Mouse (Mus musculus): ENCODE measurements around the gene Ppan. TPM values are rescaled to one million over a fixed set of nuclear protein-coding genes. Genes with fewer than 3 reads are reported as not detected.
A peak's percentile ranks its signal among the peaks of the same experiment; 100 is the strongest.

Ppan gene
- total and polyA plus RNA-seq, 2 experiments from 2014 or later, result 36.8 to 45.4 TPM

- WGBS, result 9% methylated on average over 4 of the region's 4 CpGs
- no peak overlapping the region for H3K27ac ChIP-seq
- H3K9me3 ChIP-seq (ENCODE audit: low read length), result no peaks in the 10 kb centered on the region
- no peak overlapping the region for H3K4me2 ChIP-seq (ENCODE audit: low read depth, low read length)
- no peaks in the 10 kb centered on the region for H3K27me3 ChIP-seq (ENCODE audit: insufficient read depth, low read length)
- H3K4me3 ChIP-seq (ENCODE audit: low read length), result no peak overlapping the region
- H3K9ac ChIP-seq (replicated peaks; ENCODE audit: low read length), result no peak overlapping the region
- H3K36me3 ChIP-seq (ENCODE audit: insufficient read depth, low read length), result no peaks in the 10 kb centered on the region
- TF ChIP-seq CTCF (IDR thresholded peaks at IDR 0.05; ENCODE audit: low read depth), result peak; percentile 66
- ATAC-seq (0 out of 2 replicates have a peak, but pooled peaks have one; percentile 10), DNase-seq (ENCODE audit: low spot score) (peak; percentile 70)
- H3K4me1 ChIP-seq (ENCODE audit: insufficient read depth, low read length), result no peaks in the 10 kb centered on the region
These were observed 26.2 kb upstream of the Ppan start for GRCm38 (mm10) chr9:20861821-20862220.

- no peak overlapping the region for H3K4me3 ChIP-seq (ENCODE audit: low read length)
- DNase-seq (ENCODE audit: low spot score) (no peak), ATAC-seq (no peak)
- H3K27me3 ChIP-seq (ENCODE audit: insufficient read depth, low read length), result no peaks in the 10 kb centered on the region
- H3K36me3 ChIP-seq (ENCODE audit: insufficient read depth, low read length), result no peaks in the 10 kb centered on the region
- 65% methylated on average over 4 of the region's 4 CpGs for WGBS
- H3K4me2 ChIP-seq (ENCODE audit: low read depth, low read length), result no peak overlapping the region
- TF ChIP-seq CTCF (IDR thresholded peaks at IDR 0.05; ENCODE audit: low read depth), result no peak
- H3K9me3 ChIP-seq (ENCODE audit: low read length), result no peaks in the 10 kb centered on the region
- H3K4me1 ChIP-seq (ENCODE audit: insufficient read depth, low read length), result no peaks in the 10 kb centered on the region
- H3K9ac ChIP-seq (replicated peaks; ENCODE audit: low read length), result no peak overlapping the region
- no peak overlapping the region for H3K27ac ChIP-seq
These were observed 25.8 kb upstream of the Ppan start for GRCm38 (mm10) chr9:20862225-20862624.

DNA sequence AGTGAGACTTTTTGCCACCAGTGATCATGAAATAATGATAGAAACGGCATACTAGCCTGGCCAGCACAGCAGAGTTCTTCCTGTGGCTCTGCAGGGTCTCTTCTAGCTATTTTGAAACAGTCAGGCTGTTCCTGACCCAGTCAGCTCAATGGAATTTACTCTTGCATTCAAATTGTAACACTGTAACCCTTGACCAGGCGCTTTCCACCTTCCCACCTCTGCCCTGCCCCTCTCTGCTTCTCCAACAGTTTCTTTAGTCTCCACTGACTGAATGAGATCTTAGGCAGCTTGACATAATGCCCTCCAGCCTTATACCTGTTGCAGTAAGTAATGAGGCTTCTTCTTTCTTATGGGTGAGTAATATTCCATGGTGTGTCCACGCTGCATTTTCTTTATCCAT lies 21.1 kb upstream of the Ppan start:
- DNase-seq (ENCODE audit: low spot score) (no peak), ATAC-seq (no peak)
- no peaks in the 10 kb centered on the region for H3K36me3 ChIP-seq (ENCODE audit: insufficient read depth, low read length)
- H3K4me3 ChIP-seq (ENCODE audit: low read length), result no peak overlapping the region
- TF ChIP-seq CTCF (IDR thresholded peaks at IDR 0.05; ENCODE audit: low read depth), result no peak
- H3K27me3 ChIP-seq (ENCODE audit: insufficient read depth, low read length), result no peaks in the 10 kb centered on the region
- H3K4me1 ChIP-seq (ENCODE audit: insufficient read depth, low read length), result no peaks in the 10 kb centered on the region
- H3K4me2 ChIP-seq (ENCODE audit: low read depth, low read length), result no peak overlapping the region
- WGBS, result 59% methylated on average over 3 of the region's 3 CpGs
- no peak overlapping the region for H3K27ac ChIP-seq
- H3K9ac ChIP-seq (replicated peaks; ENCODE audit: low read length), result no peak overlapping the region
- H3K9me3 ChIP-seq (ENCODE audit: low read length), result no peaks in the 10 kb centered on the region

DNA sequence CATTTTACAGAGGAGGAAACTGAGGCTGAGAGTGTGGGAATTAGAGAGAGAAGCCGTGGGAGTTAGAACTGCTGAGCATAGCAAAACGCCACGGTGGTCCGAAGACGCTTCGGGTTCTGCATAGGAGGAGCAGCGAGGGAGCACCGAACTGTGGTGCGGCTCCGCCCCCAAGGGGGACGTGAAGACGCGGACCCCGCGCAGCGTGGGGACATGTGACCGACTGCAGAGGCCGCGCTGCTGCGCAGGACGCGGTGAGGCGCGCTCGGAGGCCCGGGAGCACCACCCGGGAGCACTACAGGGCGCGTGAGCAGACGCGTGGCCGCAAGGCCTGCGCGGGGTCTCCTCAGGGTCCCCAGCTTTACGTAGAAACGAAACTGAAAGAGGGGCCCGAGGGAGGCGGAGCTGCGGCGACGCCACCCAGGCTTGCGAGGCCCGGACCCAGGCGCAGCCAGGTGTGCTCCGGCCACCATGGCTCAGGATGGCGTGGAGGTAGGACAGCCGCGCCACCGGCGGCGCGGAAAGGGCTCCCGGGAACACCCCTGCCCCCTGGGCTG lies 19.4 kb upstream of the Ppan start, which contains the start of gene A230050P20Rik:
Gene A230050P20Rik (plus strand): TSS at position 195 of the 554 bp plus-strand sequence.
- Histone ChIP-seq H3K4me3 (ENCODE audit: low read length) (peak within 1 kb of the TSS; percentile 41), H3K27ac (no peak within 1 kb of the TSS), H3K36me3 (ENCODE audit: insufficient read depth, low read length) (no peaks in the 10 kb centered on the region), H3K9me3 (ENCODE audit: low read length) (no peaks in the 10 kb centered on the region), H3K27me3 (ENCODE audit: insufficient read depth, low read length) (no peaks in the 10 kb centered on the region), H3K4me2 (ENCODE audit: low read depth, low read length) (peak within 1 kb of the TSS; percentile 63), H3K4me1 (ENCODE audit: insufficient read depth, low read length) (no peaks in the 10 kb centered on the region), H3K9ac (replicated peaks; ENCODE audit: low read length) (peak within 1 kb of the TSS; percentile 52)
- ATAC-seq, result peak; percentile 81
- DNase-seq (ENCODE audit: low spot score), result peak; percentile 76
- TF ChIP-seq CTCF (IDR thresholded peaks at IDR 0.05; ENCODE audit: low read depth), result no peak
- 9% methylated on average over 53 of the region's 53 CpGs for WGBS

GRCm38 (mm10) chr9:20869246-20869645 lies 18.7 kb upstream of the Ppan start:
- TF ChIP-seq CTCF (IDR thresholded peaks at IDR 0.05; ENCODE audit: low read depth), result no peak
- H3K27ac ChIP-seq, result no peak overlapping the region
- no peaks in the 10 kb centered on the region for H3K27me3 ChIP-seq (ENCODE audit: insufficient read depth, low read length)
- DNase-seq (ENCODE audit: low spot score) (no peak), ATAC-seq (no peak)
- peak overlapping the region; percentile 41 for H3K4me3 ChIP-seq (ENCODE audit: low read length)
- no peaks in the 10 kb centered on the region for H3K4me1 ChIP-seq (ENCODE audit: insufficient read depth, low read length)
- WGBS, result 11% methylated on average over 19 of the region's 19 CpGs
- no peaks in the 10 kb centered on the region for H3K9me3 ChIP-seq (ENCODE audit: low read length)
- peak overlapping the region; percentile 63 for H3K4me2 ChIP-seq (ENCODE audit: low read depth, low read length)
- peak overlapping the region; percentile 52 for H3K9ac ChIP-seq (replicated peaks; ENCODE audit: low read length)
- 0 out of 2 replicates have a peak, but pooled peaks cover 1% of the 10 kb centered on the region for H3K36me3 ChIP-seq (ENCODE audit: insufficient read depth, low read length)

DNA sequence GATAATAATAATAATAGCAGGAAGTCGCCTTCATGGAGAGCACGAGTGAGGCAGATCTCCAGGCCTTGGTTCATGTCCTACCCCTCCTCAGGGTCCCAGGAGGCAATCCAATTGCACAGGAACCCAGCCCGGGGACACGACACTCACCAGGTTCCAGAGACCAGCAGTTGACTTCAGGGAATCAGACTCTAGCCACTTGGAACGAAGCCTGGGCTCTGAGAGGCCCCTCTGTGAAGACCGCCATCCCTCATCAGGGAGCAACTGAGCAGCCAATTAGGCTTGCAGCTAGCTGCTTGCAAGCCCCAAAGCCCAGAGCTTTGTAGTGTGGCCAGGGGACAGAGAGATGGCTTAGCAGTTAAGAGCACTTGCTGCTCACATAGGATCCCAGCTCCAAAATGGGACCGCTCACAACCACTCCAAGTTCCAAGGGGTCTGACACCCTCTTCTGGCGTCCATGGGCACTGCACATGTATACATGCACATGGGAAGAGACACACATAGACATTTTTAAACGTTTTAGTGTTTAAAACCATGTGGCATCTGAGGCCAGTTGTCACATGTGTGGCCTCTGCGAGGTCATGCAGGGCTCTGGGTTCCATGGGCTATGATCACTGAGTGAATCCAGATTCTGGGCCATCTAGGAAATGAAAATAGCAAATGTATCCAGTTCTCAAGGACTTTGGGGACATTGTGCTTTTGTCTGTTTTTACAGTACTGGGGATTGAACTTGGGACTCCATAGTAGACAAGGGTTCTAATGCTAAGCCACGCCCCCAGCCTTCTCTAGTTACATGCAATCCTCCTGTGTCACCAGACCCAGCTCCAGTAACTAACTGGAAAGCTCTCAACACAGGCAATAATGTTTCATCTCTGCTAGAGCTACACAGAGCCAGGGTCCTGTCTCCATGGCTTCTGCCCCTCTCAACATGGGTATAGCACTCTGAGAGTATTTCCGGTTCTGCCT lies 17.5 kb upstream of the Ppan start:
- Histone ChIP-seq H3K27ac (no peak overlapping the region), H3K36me3 (ENCODE audit: insufficient read depth, low read length) (0 out of 2 replicates have a peak, but pooled peaks cover 3% of the 10 kb centered on the region), H3K9me3 (ENCODE audit: low read length) (no peaks in the 10 kb centered on the region), H3K4me1 (ENCODE audit: insufficient read depth, low read length) (no peaks in the 10 kb centered on the region), H3K9ac (replicated peaks; ENCODE audit: low read length) (no peak overlapping the region), H3K27me3 (ENCODE audit: insufficient read depth, low read length) (no peaks in the 10 kb centered on the region), H3K4me2 (ENCODE audit: low read depth, low read length) (no peak overlapping the region), H3K4me3 (ENCODE audit: low read length) (no peak overlapping the region)
- WGBS, result 73% methylated on average over 12 of the region's 12 CpGs
- peak; percentile 40 for TF ChIP-seq CTCF (IDR thresholded peaks at IDR 0.05; ENCODE audit: low read depth)
- no peak for ATAC-seq
- no peak for DNase-seq (ENCODE audit: low spot score)

All from hindbrain, postnatal 0 days (tissue).